Mouse (Mus musculus) kidney, postnatal 0 days (tissue): Measurements from ENCODE around the gene Mtrf1. TPM values are rescaled to one million over a fixed set of nuclear protein-coding genes. Genes with fewer than 3 reads are reported as not detected.
"Not testable (repeated sequence)": the region's sequence is repeated elsewhere in the genome, so short reads cannot be mapped to it uniquely, and the experiment has no call there.

Experiments used
- ATAC-seq: fragments of 200-750 bp; cut with Nextera tagmentation; replicated peaks from 2 replicates; pipeline ENCODE4 v1.8.0; 2017; ENCODE audit warnings: low read depth, moderate number of reproducible peaks, moderate TSS enrichment, moderate library complexity; ENCODE audit not compliant: low FRiP score
- DNase-seq: peaks from one replicate; pipeline ENCODE4 v3.0.0-alpha.2; 2016; ENCODE audit warnings: low spot score
- H3K27ac ChIP-seq: fragments of 300-500 bp; sonication (generic); 2 replicates; pipeline ENCODE4 v1.5.1; 2014; ENCODE audit warnings: mild to moderate bottlenecking
- H3K27me3 ChIP-seq: fragments of 300-500 bp; sonication (generic); 2 replicates; pipeline ENCODE4 v1.6.1; 2014; ENCODE audit warnings: low read length, mixed read lengths; ENCODE audit not compliant: insufficient read depth
- H3K36me3 ChIP-seq: fragments of 300-500 bp; sonication (generic); 2 replicates; pipeline ENCODE4 v1.6.1; 2014; ENCODE audit warnings: low read length, mixed read lengths; ENCODE audit not compliant: insufficient read depth
- H3K4me1 ChIP-seq: fragments of 300-500 bp; sonication (generic); replicated peaks from 2 replicates; pipeline ENCODE4 v1.6.1; 2014; ENCODE audit warnings: antibody characterized with exemption, low read length, mixed read lengths; ENCODE audit not compliant: insufficient read depth
- H3K4me2 ChIP-seq: fragments of 300-500 bp; sonication (generic); 2 replicates; pipeline ENCODE4 v1.6.1; 2014; ENCODE audit warnings: mild to moderate bottlenecking, low read length, moderate library complexity, mixed read lengths
- H3K4me3 ChIP-seq: fragments of 300-500 bp; sonication (generic); replicated peaks from 2 replicates; pipeline ENCODE4 v1.5.1; 2014; ENCODE audit warnings: low read depth, low read length
- H3K9ac ChIP-seq: fragments of 300-500 bp; sonication (generic); 2 replicates; pipeline ENCODE4 v1.6.1; 2014; ENCODE audit warnings: low read depth, low read length
- H3K9me3 ChIP-seq: fragments of 300-500 bp; sonication (generic); replicated peaks from 2 replicates; pipeline ENCODE4 v1.6.1; 2016; ENCODE audit warnings: low read length, inconsistent platforms, mixed read lengths
- CTCF ChIP-seq: IDR thresholded peaks from 2 replicates; pipeline ENCODE4 v1.5.1; 2016; ENCODE audit warnings: antibody characterized with exemption, low read depth, mild to moderate bottlenecking, moderate library complexity
- WGBS: fragments of 180-500 bp; shearing (Covaris S2); extraction: QIAGEN DNeasy Blood & Tissue Kit; methylation state at CpG from one replicate; pipeline ENCODE4 v1.1.7; 2014; 5-methylcytosine and 5-hydroxymethylcytosine counted together
- polyA plus RNA-seq: library from polyadenylated mRNA; unstranded; fragments of >200 nt; fragmentation: Nextera tagmentation; extraction: Ambion mirVana; gene quantifications from 2 replicates; pipeline ENCODE4 v1.2.1, GENCODE M21; 2015

Mtrf1 gene
- polyA plus RNA-seq, 1 experiment from 2014 or later, result 12.2 TPM

GRCm38 (mm10) chr14:79413121-79413520 lies 15.5 kb downstream of the Mtrf1 start:
- TF ChIP-seq CTCF, result no peak
- peaks cover 10% of the 10 kb centered on the region; the same call in 1 of the 2 replicates for H3K36me3 ChIP-seq
- no peak overlapping the region for H3K4me2 ChIP-seq
- ATAC-seq (no peak), DNase-seq (no peak)
- H3K27ac ChIP-seq, result no peak overlapping the region
- no peak overlapping the region for H3K9ac ChIP-seq
- H3K9me3 ChIP-seq, result no peaks in the 10 kb centered on the region
- 89% methylated on average over 6 of the region's 6 CpGs for WGBS
- H3K4me3 ChIP-seq, result no peak overlapping the region
- H3K27me3 ChIP-seq, result no peaks in the 10 kb centered on the region
- no peaks in the 10 kb centered on the region for H3K4me1 ChIP-seq

GRCm38 (mm10) chr14:79420083-79420685 lies 22.6 kb downstream of the Mtrf1 start:
- ATAC-seq (no peak), DNase-seq (no peak)
- H3K27me3 ChIP-seq, result no peaks in the 10 kb centered on the region
- H3K9me3 ChIP-seq, result no peaks in the 10 kb centered on the region
- peaks cover 7% of the 10 kb centered on the region; the same call in 1 of the 2 replicates for H3K36me3 ChIP-seq
- no peaks in the 10 kb centered on the region for H3K4me1 ChIP-seq
- no peak overlapping the region for H3K27ac ChIP-seq
- 67% methylated on average over 20 of the region's 20 CpGs for WGBS
- no peak for TF ChIP-seq CTCF
- H3K4me3 ChIP-seq, result no peak overlapping the region
- H3K4me2 ChIP-seq, result no peak overlapping the region
- no peak overlapping the region for H3K9ac ChIP-seq

GRCm38 (mm10) chr14:79425979-79426729 lies 28.6 kb downstream of the Mtrf1 start, which contains the start of gene Kbtbd7:
Kbtbd7 (plus strand) TSS chr14:79426511.
- Histone ChIP-seq H3K9me3 (no peaks in the 10 kb centered on the region; the same call in 1 of the 2 replicates), H3K4me1 (no peaks in the 10 kb centered on the region), H3K36me3 (no peaks in the 10 kb centered on the region), H3K4me2 (peak within 1 kb of the TSS; percentile 50), H3K4me3 (peak within 1 kb of the TSS; percentile 36), H3K9ac (peak within 1 kb of the TSS; percentile 54), H3K27me3 (no peaks in the 10 kb centered on the region), H3K27ac (peak within 1 kb of the TSS; percentile 81)
- TF ChIP-seq CTCF, result no peak
- under 1% methylated on average over 41 of the region's 44 CpGs for WGBS
- peak; percentile 99 for ATAC-seq
- peak; percentile 99 for DNase-seq

GRCm38 (mm10) chr14:79426730-79427365 lies 29.3 kb downstream of the Mtrf1 start:
- not testable (repeated sequence) for H3K27me3 ChIP-seq, H3K36me3 ChIP-seq, DNase-seq, H3K9me3 ChIP-seq, H3K4me1 ChIP-seq
- 84% methylated on average over 5 of the region's 59 CpGs for WGBS
- ATAC-seq, result peak; percentile 5; the same call in 1 of the 2 replicates
- Histone ChIP-seq H3K9ac (peak overlapping the region; percentile 54), H3K27ac (peak overlapping the region; percentile 81), H3K4me3 (peak overlapping the region; percentile 36), H3K4me2 (peak overlapping the region; percentile 50)

- ATAC-seq (no peak), DNase-seq (no peak)
- H3K27me3 ChIP-seq, result no peaks in the 10 kb centered on the region
- WGBS, result 76% methylated on average over 1 of the region's 1 CpGs
- no peaks in the 10 kb centered on the region for H3K9me3 ChIP-seq
- no peak overlapping the region for H3K9ac ChIP-seq
- no peak overlapping the region for H3K27ac ChIP-seq
- no peaks in the 10 kb centered on the region for H3K36me3 ChIP-seq
- no peak overlapping the region for H3K4me2 ChIP-seq
- no peak overlapping the region for H3K4me3 ChIP-seq
- TF ChIP-seq CTCF, result no peak
- no peaks in the 10 kb centered on the region for H3K4me1 ChIP-seq
These were observed 36.5 kb downstream of the Mtrf1 start for GRCm38 (mm10) chr14:79434068-79434467.

GRCm38 (mm10) chr14:79440655-79441054 lies 43.1 kb downstream of the Mtrf1 start:
- ATAC-seq, result no peak
- H3K36me3 ChIP-seq, result no peaks in the 10 kb centered on the region
- H3K9me3 ChIP-seq, result no peaks in the 10 kb centered on the region
- no peak for DNase-seq
- H3K9ac ChIP-seq, result no peak overlapping the region
- no peak overlapping the region for H3K27ac ChIP-seq
- H3K27me3 ChIP-seq, result no peaks in the 10 kb centered on the region
- H3K4me1 ChIP-seq, result no peaks in the 10 kb centered on the region
- TF ChIP-seq CTCF, result no peak
- WGBS, result 80% methylated on average over 2 of the region's 2 CpGs
- H3K4me2 ChIP-seq, result no peak overlapping the region
- no peak overlapping the region for H3K4me3 ChIP-seq
